Mouse (Mus musculus): ENCODE measurements around the gene Vat1l. TPM values are rescaled to one million over a fixed set of nuclear protein-coding genes. Genes with fewer than 3 reads are reported as not detected.

Vat1l gene
- total RNA-seq, 1 experiment = 2.4 TPM

GRCm38 (mm10) chr8:114298253-114298652 is 92.8 kb downstream of the Vat1l start:
- no peak overlapping the region for H3K4me3 ChIP-seq (ENCODE audit: insufficient read depth in 1 of 2, low read depth in 1 of 2, low read length in 2 of 2, poor library complexity in 1 of 2, severe bottlenecking in 1 of 2)
- no peak overlapping the region for H3K27ac ChIP-seq (ENCODE audit: insufficient read depth, low read depth, low read length, poor library complexity, severe bottlenecking)
- DNase-seq (ENCODE audit: low read depth, low spot score) = no peak
- no peaks in the 10 kb centered on the region for H3K36me3 ChIP-seq (ENCODE audit: control insufficient read depth, insufficient read depth, low read length, poor library complexity, severe bottlenecking)
- H3K9ac ChIP-seq (ENCODE audit: insufficient read depth, low read depth, low read length, poor library complexity, severe bottlenecking) = no peak overlapping the region
- no peak for TF ChIP-seq MAFK (IDR thresholded peaks at IDR 0.05; ENCODE audit: insufficient read depth, low read depth, low read length)
- in situ Hi-C loops (cut with MboI; ENCODE audit: low sequenced_read_pairs in 2 of 2, unreplicated experiment in 2 of 2) = no loop called here
- no peaks in the 10 kb centered on the region for H3K9me3 ChIP-seq (ENCODE audit: control insufficient read depth, insufficient read depth, low read depth, low read length)
- no peaks in the 10 kb centered on the region for H3K4me1 ChIP-seq (ENCODE audit: control insufficient read depth in 2 of 2, insufficient read depth in 2 of 2, low read length in 2 of 2, poor library complexity in 1 of 2)

- no peak for TF ChIP-seq ZC3H11A (IDR thresholded peaks at IDR 0.05; ENCODE audit: borderline replicate concordance, low read depth, low read length)
- TF ChIP-seq HCFC1 (IDR thresholded peaks at IDR 0.05; ENCODE audit: borderline replicate concordance, insufficient read depth, low read length) = no peak
- no peak for TF ChIP-seq CHD2 (IDR thresholded peaks at IDR 0.05; ENCODE audit: low read depth, low read length)
- Histone ChIP-seq H3K4me3 (ENCODE audit: insufficient read depth in 1 of 2, low read depth in 1 of 2, low read length in 2 of 2, poor library complexity in 1 of 2, severe bottlenecking in 1 of 2) (no peak overlapping the region), H3K4me1 (ENCODE audit: control insufficient read depth in 2 of 2, insufficient read depth in 2 of 2, low read length in 2 of 2, poor library complexity in 1 of 2) (no peaks in the 10 kb centered on the region), H3K9me3 (ENCODE audit: control insufficient read depth, insufficient read depth, low read depth, low read length) (no peaks in the 10 kb centered on the region), H3K27ac (ENCODE audit: insufficient read depth, low read depth, low read length, poor library complexity, severe bottlenecking) (no peak overlapping the region), H3K9ac (ENCODE audit: insufficient read depth, low read depth, low read length, poor library complexity, severe bottlenecking) (no peak overlapping the region), H3K36me3 (ENCODE audit: control insufficient read depth, insufficient read depth, low read length, poor library complexity, severe bottlenecking) (no peaks in the 10 kb centered on the region)
- DNase-seq (ENCODE audit: low read depth, low spot score) = no peak
- in situ Hi-C loops (cut with MboI; ENCODE audit: low sequenced_read_pairs in 2 of 2, unreplicated experiment in 2 of 2) = no loop called here
Measured at GRCm38 (mm10) chr8:114300072-114300471, 94.7 kb downstream of the Vat1l start.

DNA sequence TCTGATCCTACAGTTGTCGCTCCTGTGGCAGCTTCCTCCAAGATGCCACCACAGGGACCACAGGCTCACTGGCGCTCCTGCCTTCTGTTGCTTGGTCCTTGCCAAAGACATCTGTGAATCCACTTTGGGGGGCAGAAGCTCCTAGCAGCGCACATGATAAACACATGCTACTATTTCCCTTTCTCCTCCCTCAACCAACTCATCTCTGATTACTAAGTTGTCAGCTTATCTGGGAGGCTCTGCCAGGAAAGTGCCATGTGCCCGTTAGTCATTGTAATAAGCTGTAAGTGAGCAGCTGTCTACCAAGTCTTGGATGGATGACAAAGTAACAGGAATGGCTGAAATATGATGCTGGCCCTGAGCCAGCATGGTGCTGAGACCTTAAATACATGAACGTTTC is 100.9 kb downstream of the Vat1l start:
- Histone ChIP-seq H3K9me3 (ENCODE audit: control insufficient read depth, insufficient read depth, low read depth, low read length) (no peaks in the 10 kb centered on the region), H3K9ac (ENCODE audit: insufficient read depth, low read depth, low read length, poor library complexity, severe bottlenecking) (no peak overlapping the region), H3K4me3 (ENCODE audit: insufficient read depth in 1 of 2, low read depth in 1 of 2, low read length in 2 of 2, poor library complexity in 1 of 2, severe bottlenecking in 1 of 2) (no peak overlapping the region), H3K36me3 (ENCODE audit: control insufficient read depth, insufficient read depth, low read length, poor library complexity, severe bottlenecking) (no peaks in the 10 kb centered on the region), H3K27ac (ENCODE audit: insufficient read depth, low read depth, low read length, poor library complexity, severe bottlenecking) (no peak overlapping the region), H3K4me1 (ENCODE audit: control insufficient read depth in 2 of 2, insufficient read depth in 2 of 2, low read length in 2 of 2, poor library complexity in 1 of 2) (no peaks in the 10 kb centered on the region)
- in situ Hi-C loops (cut with MboI; ENCODE audit: low sequenced_read_pairs in 2 of 2, unreplicated experiment in 2 of 2) = no loop called here
- no peak for DNase-seq (ENCODE audit: low read depth, low spot score)
- TF ChIP-seq MAFK (IDR thresholded peaks at IDR 0.05; ENCODE audit: insufficient read depth, low read depth, low read length) (no peak), HCFC1 (IDR thresholded peaks at IDR 0.05; ENCODE audit: borderline replicate concordance, insufficient read depth, low read length) (no peak)

DNA sequence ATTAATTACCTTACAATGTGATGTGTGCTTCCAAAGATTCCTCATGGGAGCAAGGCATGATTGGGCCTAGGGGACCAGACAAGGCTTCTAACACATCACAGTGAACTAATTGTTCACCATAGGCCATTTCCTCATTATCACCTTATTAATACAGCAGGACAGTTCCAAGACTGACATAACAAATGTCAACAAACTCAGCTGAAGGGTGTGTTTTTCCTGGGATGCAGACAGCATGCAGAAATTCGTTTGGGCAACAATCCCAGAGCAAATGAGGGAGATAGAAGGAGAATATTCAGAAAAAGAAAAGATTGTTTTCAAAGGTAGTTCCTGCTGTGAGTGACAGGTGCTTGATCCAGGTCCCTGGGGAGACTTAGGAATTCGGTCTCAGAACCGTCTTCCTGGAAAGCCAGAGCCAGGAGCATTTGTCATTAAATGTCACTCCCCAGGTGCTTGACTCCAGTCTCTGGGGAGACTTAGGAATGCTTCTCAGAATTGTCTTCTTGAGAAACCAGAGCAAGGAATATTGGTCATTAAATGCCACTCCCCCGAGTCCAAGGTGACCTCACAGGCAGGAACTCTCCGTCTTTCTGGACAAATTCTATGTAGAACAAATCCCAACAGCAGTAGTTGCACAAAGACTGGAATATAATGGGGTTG is 109.4 kb downstream of the Vat1l start:
- no peak overlapping the region for H3K9ac ChIP-seq (ENCODE audit: insufficient read depth, low read depth, low read length, poor library complexity, severe bottlenecking)
- H3K27ac ChIP-seq (ENCODE audit: insufficient read depth, low read depth, low read length, poor library complexity, severe bottlenecking) = no peak overlapping the region
- no peaks in the 10 kb centered on the region for H3K36me3 ChIP-seq (ENCODE audit: control insufficient read depth, insufficient read depth, low read length, poor library complexity, severe bottlenecking)
- no peak overlapping the region for H3K4me3 ChIP-seq (ENCODE audit: insufficient read depth in 1 of 2, low read depth in 1 of 2, low read length in 2 of 2, poor library complexity in 1 of 2, severe bottlenecking in 1 of 2)
- no peaks in the 10 kb centered on the region for H3K9me3 ChIP-seq (ENCODE audit: control insufficient read depth, insufficient read depth, low read depth, low read length)
- in situ Hi-C loops (cut with MboI; ENCODE audit: low sequenced_read_pairs in 2 of 2, unreplicated experiment in 2 of 2) = no loop called here
- no peak for DNase-seq (ENCODE audit: low read depth, low spot score)
- TF ChIP-seq CHD2 (IDR thresholded peaks at IDR 0.05; ENCODE audit: low read depth, low read length) (no peak), ZC3H11A (IDR thresholded peaks at IDR 0.05; ENCODE audit: borderline replicate concordance, low read depth, low read length) (no peak), HCFC1 (IDR thresholded peaks at IDR 0.05; ENCODE audit: borderline replicate concordance, insufficient read depth, low read length) (no peak)
- peaks cover 0 to 4% of the 10 kb centered on the region in 2 experiments; a peak in 2 of 4 replicates for H3K4me1 ChIP-seq (ENCODE audit: control insufficient read depth in 2 of 2, insufficient read depth in 2 of 2, low read length in 2 of 2, poor library complexity in 1 of 2)

DNA sequence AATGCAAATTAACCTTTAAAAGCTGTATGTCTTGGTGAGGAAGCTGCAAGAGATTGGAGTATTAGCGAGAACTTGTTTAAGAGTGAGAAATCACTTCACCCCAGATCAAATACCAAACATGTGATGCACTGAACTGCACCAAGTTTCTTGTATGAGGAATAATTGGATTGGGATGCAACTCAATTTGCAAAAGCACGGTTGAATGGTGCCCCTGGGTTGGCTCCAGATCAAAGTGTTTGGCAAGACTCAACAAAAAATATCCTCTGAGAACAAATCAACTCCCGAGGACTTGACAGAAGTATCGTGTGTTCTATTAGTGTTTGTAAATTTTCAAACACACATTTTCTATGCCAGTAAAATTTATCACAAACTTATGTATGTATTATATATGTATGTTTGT is 112.7 kb downstream of the Vat1l start:
- Histone ChIP-seq H3K4me1 (ENCODE audit: control insufficient read depth in 2 of 2, insufficient read depth in 2 of 2, low read length in 2 of 2, poor library complexity in 1 of 2) (peaks cover 0 to 4% of the 10 kb centered on the region in 2 experiments; a peak in 2 of 4 replicates), H3K27ac (ENCODE audit: insufficient read depth, low read depth, low read length, poor library complexity, severe bottlenecking) (no peak overlapping the region), H3K36me3 (ENCODE audit: control insufficient read depth, insufficient read depth, low read length, poor library complexity, severe bottlenecking) (no peaks in the 10 kb centered on the region), H3K9ac (ENCODE audit: insufficient read depth, low read depth, low read length, poor library complexity, severe bottlenecking) (no peak overlapping the region), H3K9me3 (ENCODE audit: control insufficient read depth, insufficient read depth, low read depth, low read length) (no peaks in the 10 kb centered on the region), H3K4me3 (ENCODE audit: insufficient read depth in 1 of 2, low read depth in 1 of 2, low read length in 2 of 2, poor library complexity in 1 of 2, severe bottlenecking in 1 of 2) (no peak overlapping the region)
- in situ Hi-C loops (cut with MboI; ENCODE audit: low sequenced_read_pairs in 2 of 2, unreplicated experiment in 2 of 2) = no loop called here
- TF ChIP-seq HCFC1 (IDR thresholded peaks at IDR 0.05; ENCODE audit: borderline replicate concordance, insufficient read depth, low read length) = no peak
- TF ChIP-seq CHD2 (IDR thresholded peaks at IDR 0.05; ENCODE audit: low read depth, low read length) = no peak
- no peak for TF ChIP-seq MAFK (IDR thresholded peaks at IDR 0.05; ENCODE audit: insufficient read depth, low read depth, low read length)
- no peak for TF ChIP-seq ZC3H11A (IDR thresholded peaks at IDR 0.05; ENCODE audit: borderline replicate concordance, low read depth, low read length)
- TF ChIP-seq ZNF384 (IDR thresholded peaks at IDR 0.05; ENCODE audit: low read depth, low read length) = no peak
- DNase-seq (ENCODE audit: low read depth, low spot score) = no peak
